Mouse (Mus musculus) urinary bladder, postnatal 4 days (tissue): ENCODE measurements around the gene Cacng2.

Source experiments
- DNase-seq, 2 experiments: peaks; one replicate each; pipeline ENCODE4 v3.0.0; 2021 to 2022; ENCODE audit warnings: low spot score in 2 of 2

The Cacng2 gene

DNA sequence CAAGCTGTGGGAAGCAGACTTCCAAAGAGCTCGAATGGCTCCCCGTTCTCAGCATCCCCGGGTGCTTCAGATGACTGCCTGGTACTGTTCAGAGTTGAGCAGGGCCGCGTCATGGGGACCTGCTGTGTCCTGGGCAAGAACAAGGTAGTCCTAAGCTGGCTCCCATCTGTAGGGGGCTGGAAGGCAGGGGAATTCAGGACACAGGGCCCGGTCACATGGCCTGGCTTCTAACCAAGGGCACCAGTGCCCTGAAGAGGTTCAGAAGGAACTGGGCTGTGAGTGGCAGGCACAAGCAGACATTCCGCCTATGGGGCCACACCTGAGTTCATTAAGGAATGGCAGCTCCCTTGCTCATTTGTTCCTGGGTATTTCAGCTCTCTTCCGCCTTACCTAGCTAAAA, 37.7 kb downstream of the Cacng2 start:
- no peak for DNase-seq

GRCm38 (mm10) chr15:78081384-78081783, 38.4 kb downstream of the Cacng2 start:
- no peak for DNase-seq

GRCm38 (mm10) chr15:78080326-78080725, 39.5 kb downstream of the Cacng2 start:
- DNase-seq = no peak

DNA sequence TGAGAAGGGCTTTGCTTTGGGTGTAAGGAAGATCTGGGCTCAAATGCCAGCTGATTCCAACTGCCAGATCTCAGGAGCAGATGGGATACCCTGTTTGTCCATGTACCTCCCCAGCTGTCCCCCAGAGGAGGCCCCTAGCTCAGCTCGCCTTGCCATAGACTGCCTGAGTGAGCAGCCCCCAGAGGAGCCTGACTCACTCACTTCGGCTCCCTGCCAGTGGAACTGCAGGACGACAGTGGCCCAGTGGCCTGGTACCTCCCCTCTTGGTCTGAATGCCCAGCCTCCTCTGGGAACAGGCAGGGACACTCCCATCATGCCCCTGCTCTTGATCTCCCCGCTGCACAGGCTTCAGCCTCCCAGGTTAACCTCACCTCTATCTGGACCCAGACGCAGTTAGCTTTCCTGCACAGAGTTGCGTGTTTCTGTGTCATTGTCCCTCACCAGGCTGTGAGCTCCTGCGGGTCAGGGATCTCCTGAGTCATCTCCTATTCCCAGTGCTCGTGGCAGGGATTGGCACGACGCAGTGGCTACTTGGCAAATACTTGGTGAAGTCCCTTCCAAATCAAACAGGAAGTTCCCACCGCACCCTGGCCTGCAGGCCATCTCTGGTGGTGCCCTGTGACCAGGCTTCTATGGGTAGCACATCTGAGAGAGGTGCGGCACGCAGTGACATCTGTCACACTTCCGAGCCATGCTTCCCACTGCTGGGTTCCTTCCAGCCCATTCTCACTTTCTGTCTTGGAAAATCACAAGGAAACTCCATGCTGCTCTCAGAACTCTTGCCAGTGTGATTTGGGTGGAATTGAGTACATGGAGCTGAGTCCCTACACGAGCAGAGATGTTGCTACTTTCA, 40.8 kb downstream of the Cacng2 start:
- DNase-seq = no peak

GRCm38 (mm10) chr15:78078206-78078605, 41.6 kb downstream of the Cacng2 start:
- no peak for DNase-seq

DNA sequence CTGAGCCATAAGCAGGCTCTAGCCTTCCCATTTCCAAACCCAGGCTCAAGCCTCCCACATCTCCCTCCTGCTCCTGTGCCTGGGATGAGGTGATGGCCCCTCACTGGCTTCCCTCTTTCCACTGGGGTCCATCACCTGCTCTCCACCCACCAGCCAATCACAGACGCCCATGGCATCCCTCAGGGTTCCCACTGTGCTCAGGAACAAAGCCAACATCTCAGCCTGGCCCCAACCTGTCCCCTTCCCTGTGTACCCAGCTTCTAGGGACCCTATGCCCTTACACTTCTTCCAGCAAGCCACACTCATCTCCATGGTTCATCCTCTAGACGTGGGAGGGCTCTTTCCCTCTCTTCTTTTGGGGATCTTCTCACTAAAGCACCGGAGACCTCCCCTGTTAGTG, 43.9 kb downstream of the Cacng2 start:
- DNase-seq = no peak

DNA sequence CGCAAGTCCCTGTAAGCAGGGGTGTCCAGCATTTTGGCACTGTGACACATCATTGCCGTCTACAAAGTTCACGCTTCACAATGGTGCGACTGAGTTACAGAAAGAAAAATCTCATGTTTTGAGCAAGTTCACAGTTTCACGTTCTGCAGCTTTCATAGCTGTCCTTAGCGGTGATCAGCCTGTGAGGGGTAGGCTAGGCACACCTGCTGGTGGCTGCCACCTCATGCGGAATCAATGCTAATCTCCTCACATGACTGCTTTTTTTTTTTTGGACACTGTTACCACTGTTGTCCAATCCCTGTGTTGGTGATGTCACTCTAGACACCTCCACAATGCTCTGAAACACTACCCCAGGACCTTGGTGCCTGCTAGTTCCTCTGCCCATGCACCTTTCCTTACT, 46.7 kb downstream of the Cacng2 start:
- DNase-seq = no peak

DNA sequence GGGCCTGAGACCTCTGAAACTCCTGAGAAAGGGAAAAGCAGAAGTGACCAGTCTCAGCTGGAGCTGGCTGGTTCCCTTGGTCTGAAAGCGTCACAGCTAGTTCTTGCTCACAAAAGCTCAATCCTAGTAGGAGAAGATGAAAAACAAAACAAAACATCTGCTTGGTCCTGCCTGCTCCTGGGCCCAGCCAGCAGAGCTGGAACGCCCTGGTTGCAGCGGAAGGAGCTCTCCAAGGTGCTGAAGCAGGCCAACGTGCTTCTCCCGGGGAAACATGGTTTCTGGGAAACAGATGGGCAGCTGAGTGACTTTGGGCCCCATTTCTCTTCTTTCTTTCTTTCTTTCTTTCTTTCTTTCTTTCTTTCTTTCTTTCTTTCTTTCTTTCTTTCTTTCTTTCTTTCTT, 53.4 kb downstream of the Cacng2 start:
- DNase-seq = peak; percentile 32 to 77

DNA sequence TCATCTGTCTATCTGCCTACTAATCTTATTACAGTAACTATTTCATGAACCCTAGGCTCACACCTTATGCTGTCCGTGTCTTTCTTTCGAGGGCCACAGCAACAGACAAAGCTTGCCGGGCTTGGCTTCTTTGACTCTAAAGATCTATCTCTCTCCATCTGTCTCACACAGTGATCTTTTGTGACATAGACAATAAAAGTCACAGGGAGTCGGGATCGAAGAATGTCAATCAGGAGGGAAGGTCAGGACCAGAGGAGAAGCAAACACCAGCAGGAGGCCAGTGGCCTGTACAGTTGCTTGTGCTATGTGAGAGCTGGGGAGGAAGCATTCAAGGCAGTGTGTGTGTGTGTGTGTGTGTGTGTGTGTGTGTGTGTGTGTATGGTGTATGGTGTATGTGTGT, 54.3 kb downstream of the Cacng2 start:
- no peak for DNase-seq

DNA sequence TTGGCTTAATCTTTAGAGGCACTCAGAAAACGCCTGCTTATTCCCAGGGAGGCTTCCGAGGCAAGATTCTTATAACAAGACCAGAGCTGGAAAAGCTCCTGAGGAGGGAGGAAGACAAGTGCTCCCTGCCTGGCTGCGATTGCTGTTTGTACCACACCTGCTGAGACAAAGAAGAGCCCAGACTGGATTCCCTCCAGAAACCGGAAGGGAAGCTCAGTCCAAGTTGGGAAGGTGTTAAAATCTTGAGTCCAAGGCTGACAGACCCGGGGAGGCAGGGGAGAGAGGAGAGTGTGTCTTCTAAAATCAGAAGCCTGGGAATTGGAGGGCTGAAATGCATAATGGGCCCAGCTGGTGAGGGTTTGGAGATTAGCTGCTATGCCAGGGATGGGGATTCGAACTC, 55.5 kb downstream of the Cacng2 start:
- no peak for DNase-seq

DNA sequence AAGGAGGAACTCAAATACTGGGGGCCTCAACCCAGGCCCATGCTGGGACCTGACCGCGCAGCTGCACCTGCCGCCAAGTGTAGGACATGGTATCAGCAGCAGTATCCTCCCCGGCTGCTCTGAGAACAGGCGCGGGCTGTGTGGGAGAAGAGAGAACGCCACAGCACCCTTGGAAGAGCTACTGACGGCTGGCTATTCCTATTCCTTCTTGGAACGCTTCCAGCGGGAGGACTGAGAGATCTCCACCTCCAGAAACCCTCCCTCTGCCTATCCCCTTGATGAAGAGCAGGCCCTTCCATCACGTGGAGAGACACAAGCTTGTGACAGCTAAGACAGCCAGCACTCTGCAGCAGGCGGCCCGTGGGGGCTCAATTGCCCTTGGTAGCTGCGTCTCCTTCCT, 57.4 kb downstream of the Cacng2 start:
- no peak for DNase-seq

GRCm38 (mm10) chr15:78056930-78057329, 62.9 kb downstream of the Cacng2 start:
- no peak for DNase-seq

DNA sequence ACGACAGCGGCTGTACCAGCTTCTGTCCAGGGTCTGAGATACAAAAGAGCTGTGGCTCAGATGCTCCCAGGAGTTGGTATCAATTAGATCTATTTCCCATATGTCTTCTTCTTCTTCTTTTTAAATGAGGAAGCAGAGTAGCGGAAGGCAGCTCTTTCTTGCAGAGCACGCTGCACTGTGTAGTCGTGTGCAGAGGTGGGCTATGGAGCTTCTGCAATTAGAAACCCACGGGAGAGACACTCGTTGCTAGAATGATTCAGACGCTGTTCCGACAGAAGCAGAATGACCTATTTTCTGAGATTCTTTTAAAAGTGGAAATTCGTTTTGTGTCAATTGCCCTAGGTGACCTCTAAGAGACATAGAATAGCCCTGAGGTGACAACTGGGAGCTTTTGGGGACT, 69.1 kb downstream of the Cacng2 start:
- no peak for DNase-seq

- no peak for DNase-seq
Observed at GRCm38 (mm10) chr15:78049933-78050332, 69.9 kb downstream of the Cacng2 start.

- DNase-seq = no peak
Observed at GRCm38 (mm10) chr15:78045842-78046241, 74.0 kb downstream of the Cacng2 start.

DNA sequence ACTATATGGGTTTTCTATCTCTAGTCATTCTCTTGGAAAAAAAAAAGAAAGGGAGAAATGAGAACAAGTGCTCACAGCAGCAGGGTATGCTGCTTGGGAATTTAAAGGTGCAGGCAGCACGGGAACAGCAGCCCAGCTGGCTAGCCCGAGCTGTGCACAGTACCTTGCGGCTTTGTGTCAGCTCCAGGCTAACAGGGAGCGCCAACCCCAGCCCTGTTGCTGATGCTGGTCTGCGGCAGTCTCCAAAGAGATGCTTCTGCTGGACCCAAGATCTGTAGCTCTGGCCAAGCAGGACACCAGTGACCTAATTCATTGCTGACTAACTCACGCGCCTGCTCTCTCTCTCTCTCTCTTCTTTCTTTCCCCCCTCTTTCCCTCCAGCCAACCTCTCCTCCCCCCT, 74.5 kb downstream of the Cacng2 start:
- no peak for DNase-seq

GRCm38 (mm10) chr15:78044826-78045225, 75.0 kb downstream of the Cacng2 start:
- DNase-seq = no peak

- DNase-seq = no peak
Observed at GRCm38 (mm10) chr15:78042706-78043105, 77.1 kb downstream of the Cacng2 start.

DNA sequence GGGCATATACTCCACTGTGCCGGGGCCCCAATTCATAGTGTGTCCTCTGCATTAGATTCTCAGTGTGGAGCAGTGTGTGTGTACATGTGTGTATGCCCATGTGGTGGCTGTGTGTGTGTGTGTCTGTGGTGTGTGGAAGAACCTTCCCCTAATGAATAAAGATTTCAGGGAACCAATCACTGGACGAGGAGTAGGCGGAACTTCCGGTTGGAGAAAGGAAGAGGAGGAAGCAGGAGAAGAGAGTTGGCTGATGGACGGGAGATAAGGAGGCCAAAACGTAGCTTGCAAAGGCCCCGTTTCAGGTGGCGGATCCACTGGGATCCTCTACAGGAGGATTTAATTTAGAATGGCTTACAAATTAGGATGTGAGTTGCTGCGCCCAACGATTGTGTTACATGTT, 82.2 kb downstream of the Cacng2 start:
- no peak for DNase-seq

GRCm38 (mm10) chr15:78036586-78036985, 83.2 kb downstream of the Cacng2 start:
- DNase-seq = no peak

GRCm38 (mm10) chr15:78029938-78030337, 89.9 kb downstream of the Cacng2 start:
- DNase-seq = no peak

- no peak for DNase-seq
Observed at GRCm38 (mm10) chr15:78026521-78026920, 93.3 kb downstream of the Cacng2 start.

DNA sequence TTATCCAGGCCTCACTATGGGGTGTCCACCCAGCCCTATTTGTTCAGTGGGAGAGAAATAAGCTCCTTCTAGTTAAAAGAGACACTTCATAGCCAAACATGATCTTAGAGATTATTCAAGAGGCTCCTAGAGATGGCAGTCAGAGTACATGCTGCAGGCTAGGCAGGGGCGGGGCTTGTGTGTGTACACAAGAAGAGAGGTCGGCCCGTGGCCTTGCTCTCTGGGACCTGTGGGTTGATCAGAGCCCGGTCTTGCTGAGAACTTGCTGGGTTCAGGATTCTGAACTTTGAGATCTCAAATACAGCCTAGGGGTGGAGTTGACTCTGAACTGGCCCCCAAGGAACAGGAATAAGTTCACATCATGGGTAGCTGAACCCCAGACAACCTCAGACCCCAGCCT, 95.6 kb downstream of the Cacng2 start:
- no peak for DNase-seq

- DNase-seq = no peak
Observed at GRCm38 (mm10) chr15:78014046-78014445, 105.8 kb downstream of the Cacng2 start.
